Mouse (Mus musculus): Measurements from ENCODE around the gene Slc7a15. TPM values are rescaled to one million over a fixed set of nuclear protein-coding genes. Genes with fewer than 3 reads are reported as not detected.
"Not testable (repeated sequence)": the region's sequence is repeated elsewhere in the genome, so short reads cannot be mapped to it uniquely, and the experiment has no call there.

Slc7a15 gene
- polyA plus RNA-seq, 1 experiment from 2014 or later, result not detected

GRCm38 (mm10) chr12:8559876-8560275 lies 39.0 kb downstream of the Slc7a15 start:
- WGBS, result 60% methylated on average over 3 of the region's 3 CpGs
- not testable (repeated sequence) for H3K9ac ChIP-seq; H3K4me1 ChIP-seq (replicated peaks); H3K27ac ChIP-seq; H3K27me3 ChIP-seq; H3K36me3 ChIP-seq; H3K4me3 ChIP-seq; H3K9me3 ChIP-seq (replicated peaks); ATAC-seq (replicated peaks; ENCODE audit: insufficient number of reproducible peaks, insufficient read depth, low FRiP score, low read depth); H3K4me2 ChIP-seq

GRCm38 (mm10) chr12:8556189-8556588 lies 42.7 kb downstream of the Slc7a15 start:
- no peak overlapping the region for H3K4me3 ChIP-seq
- H3K36me3 ChIP-seq, result no peaks in the 10 kb centered on the region
- no peaks in the 10 kb centered on the region for H3K4me1 ChIP-seq (replicated peaks)
- H3K9me3 ChIP-seq (replicated peaks), result no peaks in the 10 kb centered on the region
- H3K27ac ChIP-seq, result no peak overlapping the region
- no peak for ATAC-seq (replicated peaks; ENCODE audit: insufficient number of reproducible peaks, insufficient read depth, low FRiP score, low read depth)
- H3K4me2 ChIP-seq, result no peak overlapping the region
- no peaks in the 10 kb centered on the region for H3K27me3 ChIP-seq
- no peak overlapping the region for H3K9ac ChIP-seq

DNA sequence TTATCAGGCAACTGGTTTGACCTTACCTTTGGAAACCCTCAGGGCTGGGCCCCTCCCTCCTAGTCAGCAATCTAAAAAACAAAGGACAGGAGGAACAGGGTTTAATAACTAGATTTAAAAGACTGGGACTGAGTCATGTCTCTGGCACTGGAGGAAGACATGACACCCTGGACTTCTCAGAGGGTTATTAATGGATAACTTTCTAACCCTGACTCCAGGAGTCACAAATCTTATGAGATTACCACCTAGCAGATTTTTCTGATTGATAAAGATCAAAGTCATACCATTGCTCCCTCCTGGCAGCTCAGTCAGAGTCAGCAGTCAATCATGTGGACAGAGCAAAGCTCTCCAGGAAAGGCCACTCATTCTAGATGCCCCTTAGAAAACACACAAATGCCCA lies 43.4 kb downstream of the Slc7a15 start:
- no peak for ATAC-seq (replicated peaks; ENCODE audit: insufficient number of reproducible peaks, insufficient read depth, low FRiP score, low read depth)

GRCm38 (mm10) chr12:8547357-8547756 lies 51.5 kb downstream of the Slc7a15 start:
- Histone ChIP-seq H3K36me3 (no peaks in the 10 kb centered on the region), H3K4me2 (no peak overlapping the region), H3K9ac (no peak overlapping the region), H3K27ac (no peak overlapping the region), H3K9me3 (replicated peaks) (no peaks in the 10 kb centered on the region), H3K27me3 (no peaks in the 10 kb centered on the region), H3K4me1 (replicated peaks) (peaks cover 4% of the 10 kb centered on the region; the same call in 1 of the 2 replicates), H3K4me3 (no peak overlapping the region)
- WGBS, result 17% methylated on average over 11 of the region's 11 CpGs
- no peak for ATAC-seq (replicated peaks; ENCODE audit: insufficient number of reproducible peaks, insufficient read depth, low FRiP score, low read depth)

More for the DNA sequence above, 43.4 kb downstream of the Slc7a15 start:
- Histone ChIP-seq H3K4me2 (no peak overlapping the region), H3K27ac (no peak overlapping the region), H3K27me3 (no peaks in the 10 kb centered on the region), H3K4me1 (replicated peaks) (no peaks in the 10 kb centered on the region), H3K9me3 (replicated peaks) (no peaks in the 10 kb centered on the region), H3K9ac (no peak overlapping the region), H3K36me3 (no peaks in the 10 kb centered on the region), H3K4me3 (no peak overlapping the region)

DNA sequence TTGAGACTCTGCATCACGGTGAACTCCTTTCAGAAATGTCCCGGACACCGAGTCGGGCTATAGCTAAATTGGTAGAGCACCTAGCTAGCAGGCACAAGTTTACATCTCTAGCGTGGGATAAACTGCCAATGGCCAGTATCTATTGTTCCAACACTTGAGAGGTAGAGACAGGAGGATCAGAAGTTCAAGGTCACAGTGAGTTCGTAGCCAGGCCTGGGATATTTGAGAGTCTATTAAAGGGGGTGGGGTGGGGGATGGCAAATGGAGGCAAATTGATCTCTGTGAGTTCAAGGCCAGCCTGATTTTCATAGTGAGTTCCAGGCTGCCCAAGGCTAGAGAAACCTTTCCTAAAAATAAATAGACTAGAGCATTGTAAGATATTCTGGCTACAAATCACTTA lies 52.1 kb downstream of the Slc7a15 start:
- 71% methylated on average over 6 of the region's 6 CpGs for WGBS
- no peak for ATAC-seq (replicated peaks; ENCODE audit: insufficient number of reproducible peaks, insufficient read depth, low FRiP score, low read depth)
- H3K27ac ChIP-seq, result no peak overlapping the region

GRCm38 (mm10) chr12:8545066-8545610 lies 53.7 kb downstream of the Slc7a15 start:
- no peak overlapping the region for H3K9ac ChIP-seq
- 76% methylated on average over 5 of the region's 5 CpGs for WGBS
- no peak overlapping the region for H3K4me3 ChIP-seq

More for the DNA sequence above, 52.1 kb downstream of the Slc7a15 start:
- peaks cover 4% of the 10 kb centered on the region; the same call in 1 of the 2 replicates for H3K4me1 ChIP-seq (replicated peaks)
- H3K9ac ChIP-seq, result no peak overlapping the region
- H3K27me3 ChIP-seq, result no peaks in the 10 kb centered on the region
- no peak overlapping the region for H3K4me2 ChIP-seq
- no peaks in the 10 kb centered on the region for H3K36me3 ChIP-seq
- H3K4me3 ChIP-seq, result no peak overlapping the region
- H3K9me3 ChIP-seq (replicated peaks), result no peaks in the 10 kb centered on the region

GRCm38 (mm10) chr12:8542371-8542770 lies 56.5 kb downstream of the Slc7a15 start:
- Histone ChIP-seq H3K9ac (no peak overlapping the region), H3K27ac (no peak overlapping the region), H3K36me3 (no peaks in the 10 kb centered on the region), H3K4me3 (no peak overlapping the region), H3K4me1 (replicated peaks) (peaks cover 4% of the 10 kb centered on the region; the same call in 1 of the 2 replicates), H3K27me3 (no peaks in the 10 kb centered on the region), H3K4me2 (no peak overlapping the region), H3K9me3 (replicated peaks) (no peaks in the 10 kb centered on the region)
- no peak for ATAC-seq (replicated peaks; ENCODE audit: insufficient number of reproducible peaks, insufficient read depth, low FRiP score, low read depth)
- 66% methylated on average over 4 of the region's 4 CpGs for WGBS

More at GRCm38 (mm10) chr12:8545066-8545610, 53.7 kb downstream of the Slc7a15 start:
- H3K4me1 ChIP-seq (replicated peaks), result peaks cover 4% of the 10 kb centered on the region; the same call in 1 of the 2 replicates
- no peaks in the 10 kb centered on the region for H3K27me3 ChIP-seq
- no peak overlapping the region for H3K27ac ChIP-seq
- H3K4me2 ChIP-seq, result no peak overlapping the region
- H3K9me3 ChIP-seq (replicated peaks), result no peaks in the 10 kb centered on the region
- no peak; the same call in 1 of the 2 replicates for ATAC-seq (replicated peaks; ENCODE audit: insufficient number of reproducible peaks, insufficient read depth, low FRiP score, low read depth)
- no peaks in the 10 kb centered on the region for H3K36me3 ChIP-seq

DNA sequence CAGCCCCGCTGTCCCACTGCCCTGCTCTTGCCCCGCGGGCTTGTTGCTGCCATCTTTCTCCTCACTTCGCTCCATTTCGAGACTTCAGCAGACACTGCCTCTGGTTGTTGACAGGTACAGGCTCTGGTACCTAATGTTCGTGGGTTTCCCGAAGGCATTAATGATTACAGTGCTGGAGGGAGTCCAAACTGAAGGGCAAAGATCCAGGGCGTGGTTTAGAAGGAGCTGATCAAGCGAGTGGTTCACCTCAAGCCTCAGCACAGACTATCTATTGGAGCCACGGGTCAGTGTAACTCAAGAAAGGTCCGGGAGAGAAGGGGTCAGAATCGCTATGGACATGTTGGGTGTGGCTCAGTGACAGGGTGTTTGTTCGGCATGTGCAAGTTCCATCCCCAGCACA lies 59.4 kb downstream of the Slc7a15 start:
- no peak for ATAC-seq (replicated peaks; ENCODE audit: insufficient number of reproducible peaks, insufficient read depth, low FRiP score, low read depth)
- H3K9me3 ChIP-seq (replicated peaks), result no peaks in the 10 kb centered on the region
- H3K27ac ChIP-seq, result no peak overlapping the region
- H3K4me1 ChIP-seq (replicated peaks), result no peaks in the 10 kb centered on the region; the same call in 1 of the 2 replicates
- no peaks in the 10 kb centered on the region for H3K36me3 ChIP-seq
- H3K4me2 ChIP-seq, result no peak overlapping the region
- WGBS, result 68% methylated on average over 13 of the region's 13 CpGs
- no peaks in the 10 kb centered on the region for H3K27me3 ChIP-seq
- no peak overlapping the region for H3K4me3 ChIP-seq
- no peak overlapping the region for H3K9ac ChIP-seq

GRCm38 (mm10) chr12:8537291-8537690 lies 61.6 kb downstream of the Slc7a15 start:
- no peaks in the 10 kb centered on the region for H3K9me3 ChIP-seq (replicated peaks)
- H3K36me3 ChIP-seq, result no peaks in the 10 kb centered on the region
- no peak overlapping the region for H3K4me3 ChIP-seq
- no peak for ATAC-seq (replicated peaks; ENCODE audit: insufficient number of reproducible peaks, insufficient read depth, low FRiP score, low read depth)
- no peak overlapping the region for H3K27ac ChIP-seq
- H3K9ac ChIP-seq, result no peak overlapping the region
- H3K4me2 ChIP-seq, result no peak overlapping the region
- WGBS, result 83% methylated on average over 5 of the region's 5 CpGs
- no peaks in the 10 kb centered on the region for H3K27me3 ChIP-seq
- H3K4me1 ChIP-seq (replicated peaks), result no peaks in the 10 kb centered on the region; the same call in 1 of the 2 replicates

- H3K9me3 ChIP-seq (replicated peaks), result no peaks in the 10 kb centered on the region
- ATAC-seq (replicated peaks; ENCODE audit: insufficient number of reproducible peaks, insufficient read depth, low FRiP score, low read depth), result no peak
- no peaks in the 10 kb centered on the region for H3K27me3 ChIP-seq
- H3K4me1 ChIP-seq (replicated peaks), result no peaks in the 10 kb centered on the region; the same call in 1 of the 2 replicates
- no peak overlapping the region for H3K4me3 ChIP-seq
- no peak overlapping the region for H3K9ac ChIP-seq
- H3K27ac ChIP-seq, result no peak overlapping the region
- 56% methylated on average over 9 of the region's 9 CpGs for WGBS
- H3K4me2 ChIP-seq, result no peak overlapping the region
- no peaks in the 10 kb centered on the region for H3K36me3 ChIP-seq
Observed at GRCm38 (mm10) chr12:8536221-8536965, 62.5 kb downstream of the Slc7a15 start.

DNA sequence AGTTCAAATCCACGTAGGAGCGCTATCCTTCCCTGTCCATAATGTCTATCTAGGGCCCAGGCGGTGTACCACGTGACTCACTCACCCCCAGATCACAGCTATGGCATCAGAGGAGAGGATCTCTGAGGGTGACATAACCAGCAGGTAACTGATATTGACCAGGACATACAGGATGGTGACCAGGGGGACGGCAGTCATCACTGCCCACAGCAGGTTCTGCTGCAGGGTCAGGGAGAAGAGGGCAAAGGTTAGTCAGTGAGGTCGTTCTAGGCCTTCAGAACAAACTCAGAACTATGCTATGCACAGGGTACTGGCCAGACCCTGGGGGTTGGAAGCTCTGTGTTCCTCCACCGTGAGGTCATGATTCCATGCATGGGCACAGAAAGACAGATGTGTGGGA lies 63.3 kb downstream of the Slc7a15 start:
- Histone ChIP-seq H3K9ac (no peak overlapping the region), H3K4me3 (no peak overlapping the region), H3K36me3 (no peaks in the 10 kb centered on the region), H3K4me1 (replicated peaks) (no peaks in the 10 kb centered on the region; the same call in 1 of the 2 replicates), H3K4me2 (no peak overlapping the region), H3K9me3 (replicated peaks) (no peaks in the 10 kb centered on the region), H3K27me3 (no peaks in the 10 kb centered on the region), H3K27ac (no peak overlapping the region)
- no peak for ATAC-seq (replicated peaks; ENCODE audit: insufficient number of reproducible peaks, insufficient read depth, low FRiP score, low read depth)
- 81% methylated on average over 7 of the region's 7 CpGs for WGBS

DNA sequence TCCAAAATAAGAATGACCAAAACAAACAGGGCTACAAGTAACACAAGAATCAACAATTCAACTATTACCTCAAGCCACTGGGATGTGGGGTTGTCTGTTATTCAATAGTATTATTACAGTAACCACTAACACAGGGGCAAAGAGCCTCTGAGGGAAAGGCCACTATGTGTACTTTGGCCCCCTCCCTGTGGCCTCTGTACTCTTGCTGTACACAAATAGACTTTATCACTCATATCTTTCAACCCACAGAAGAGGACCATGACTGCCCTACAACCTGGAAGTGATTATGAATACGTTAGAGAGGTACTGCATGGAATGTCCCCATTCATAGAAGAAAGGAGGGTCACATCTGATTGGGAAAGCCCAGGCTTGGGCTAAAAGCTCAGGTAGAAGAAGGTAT lies 64.0 kb downstream of the Slc7a15 start:
- no peak for ATAC-seq (replicated peaks; ENCODE audit: insufficient number of reproducible peaks, insufficient read depth, low FRiP score, low read depth)
- H3K36me3 ChIP-seq, result no peaks in the 10 kb centered on the region
- H3K9ac ChIP-seq, result no peak overlapping the region
- no peak overlapping the region for H3K27ac ChIP-seq
- no peaks in the 10 kb centered on the region for H3K27me3 ChIP-seq
- no peak overlapping the region for H3K4me2 ChIP-seq
- H3K4me1 ChIP-seq (replicated peaks), result no peaks in the 10 kb centered on the region; the same call in 1 of the 2 replicates
- 44% methylated on average over 1 of the region's 1 CpGs for WGBS
- H3K9me3 ChIP-seq (replicated peaks), result no peaks in the 10 kb centered on the region
- H3K4me3 ChIP-seq, result no peak overlapping the region

Measured in heart, embryonic 15.5 days (tissue).